Mouse (Mus musculus) neutrophil, adult 5-6 weeks (primary cell): ENCODE results near the gene Timm8a2. TPM values are rescaled to one million over a fixed set of nuclear protein-coding genes. Genes with fewer than 3 reads are reported as not detected.

Experiments
- ATAC-seq: fragments of 151-379, 151-347 bp; 2 replicates; pipeline ENCODE4 v1.8.0; 2017; ENCODE audit warnings: mild to moderate bottlenecking, moderate TSS enrichment; ENCODE audit not compliant: insufficient number of reproducible peaks, poor library complexity, low FRiP score, severe bottlenecking; ENCODE audit errors: extremely low read depth
- total RNA-seq: library from RNA; stranded (forward); fragments of 200-1000 nt; gene quantifications from 2 replicates; pipeline ENCODE4 v1.2.3, GENCODE M21; 2017

Timm8a2 gene
- total RNA-seq, 1 experiment from 2014 or later, result 1.2 TPM

GRCm38 (mm10) chr14:122081308-122081707 is 46.8 kb downstream of the Timm8a2 start:
- ATAC-seq, result no peak

- ATAC-seq, result no peak
Observed at GRCm38 (mm10) chr14:122083499-122083898, 49.0 kb downstream of the Timm8a2 start.

GRCm38 (mm10) chr14:122087956-122088355 is 53.5 kb downstream of the Timm8a2 start:
- no peak for ATAC-seq

Other genes with a start within 250 kb of the Timm8a2 start
- 20.7 and 21.2 TPM in 2 replicates for gene Dock9, start 236.8 kb upstream of the Timm8a2 start, total RNA-seq
- 31.9 and 32.0 TPM in 2 replicates for gene Ubac2, start 156.1 kb upstream of the Timm8a2 start, total RNA-seq
- 95.0 and 98.8 TPM in 2 replicates for gene Gpr18, start 118.9 kb upstream of the Timm8a2 start, total RNA-seq
- gene Gpr183, start 69.5 kb upstream of the Timm8a2 start, total RNA-seq, result 73.9 and 74.6 TPM in 2 replicates
- gene Tm9sf2, start 72.4 kb downstream of the Timm8a2 start, total RNA-seq, result 112 and 114 TPM in 2 replicates
- 1.5 and 2.1 TPM in 2 replicates for gene Clybl, start 147.0 kb downstream of the Timm8a2 start, total RNA-seq